Mouse (Mus musculus): Measurements from ENCODE around the gene Lrrc25. TPM values are rescaled to one million over a fixed set of nuclear protein-coding genes. Genes with fewer than 3 reads are reported as not detected.
A peak's percentile ranks its signal among the peaks of the same experiment; 100 is the strongest.

Lrrc25 gene
- total RNA-seq, 1 experiment, result 0.13 TPM

GRCm38 (mm10) chr8:70627041-70627440, 11.1 kb downstream of the Lrrc25 start:
- TF ChIP-seq HCFC1 (IDR thresholded peaks at IDR 0.05; ENCODE audit: borderline replicate concordance, insufficient read depth, low read length) (no peak), MAFK (IDR thresholded peaks at IDR 0.05; ENCODE audit: insufficient read depth, low read depth, low read length) (no peak), ZNF384 (IDR thresholded peaks at IDR 0.05; ENCODE audit: low read depth, low read length) (no peak), CHD2 (IDR thresholded peaks at IDR 0.05; ENCODE audit: low read depth, low read length) (no peak), ZC3H11A (IDR thresholded peaks at IDR 0.05; ENCODE audit: borderline replicate concordance, low read depth, low read length) (no peak)
- H3K4me3 ChIP-seq (ENCODE audit: insufficient read depth in 1 of 2, low read depth in 1 of 2, low read length in 2 of 2, poor library complexity in 1 of 2, severe bottlenecking in 1 of 2), result no peak overlapping the region
- H3K36me3 ChIP-seq (ENCODE audit: control insufficient read depth, insufficient read depth, low read length, poor library complexity, severe bottlenecking), result no peaks in the 10 kb centered on the region; the same call in 1 of the 2 replicates
- DNase-seq (ENCODE audit: low read depth, low spot score), result no peak
- H3K27ac ChIP-seq (ENCODE audit: insufficient read depth, low read depth, low read length, poor library complexity, severe bottlenecking), result no peak overlapping the region
- in situ Hi-C loops (cut with MboI; ENCODE audit: low sequenced_read_pairs in 2 of 2, unreplicated experiment in 2 of 2), result no loop called here
- H3K4me1 ChIP-seq (ENCODE audit: control insufficient read depth in 2 of 2, insufficient read depth in 2 of 2, low read length in 2 of 2, poor library complexity in 1 of 2), result peaks cover 0 to 9% of the 10 kb centered on the region in 2 experiments; a peak in 2 of 4 replicates
- H3K9me3 ChIP-seq (ENCODE audit: control insufficient read depth, insufficient read depth, low read depth, low read length), result no peaks in the 10 kb centered on the region
- H3K9ac ChIP-seq (ENCODE audit: insufficient read depth, low read depth, low read length, poor library complexity, severe bottlenecking), result no peak overlapping the region

GRCm38 (mm10) chr8:70628986-70629490, 13.1 kb downstream of the Lrrc25 start:
- Histone ChIP-seq H3K4me3 (ENCODE audit: insufficient read depth in 1 of 2, low read depth in 1 of 2, low read length in 2 of 2, poor library complexity in 1 of 2, severe bottlenecking in 1 of 2) (no peak overlapping the region), H3K36me3 (ENCODE audit: control insufficient read depth, insufficient read depth, low read length, poor library complexity, severe bottlenecking) (no peaks in the 10 kb centered on the region; the same call in 1 of the 2 replicates), H3K9me3 (ENCODE audit: control insufficient read depth, insufficient read depth, low read depth, low read length) (no peaks in the 10 kb centered on the region), H3K9ac (ENCODE audit: insufficient read depth, low read depth, low read length, poor library complexity, severe bottlenecking) (no peak overlapping the region), H3K27ac (ENCODE audit: insufficient read depth, low read depth, low read length, poor library complexity, severe bottlenecking) (no peak overlapping the region), H3K4me1 (ENCODE audit: control insufficient read depth in 2 of 2, insufficient read depth in 2 of 2, low read length in 2 of 2, poor library complexity in 1 of 2) (peaks cover 0 to 12% of the 10 kb centered on the region in 2 experiments; a peak in 2 of 4 replicates)
- TF ChIP-seq ZNF384 (IDR thresholded peaks at IDR 0.05; ENCODE audit: low read depth, low read length) (no peak), ZC3H11A (IDR thresholded peaks at IDR 0.05; ENCODE audit: borderline replicate concordance, low read depth, low read length) (no peak)
- no peak for DNase-seq (ENCODE audit: low read depth, low spot score)
- in situ Hi-C loops (cut with MboI; ENCODE audit: low sequenced_read_pairs in 2 of 2, unreplicated experiment in 2 of 2), result no loop called here

- H3K9ac ChIP-seq (ENCODE audit: insufficient read depth, low read depth, low read length, poor library complexity, severe bottlenecking), result peak overlapping the region; percentile 64
- no peaks in the 10 kb centered on the region for H3K9me3 ChIP-seq (ENCODE audit: control insufficient read depth, insufficient read depth, low read depth, low read length)
- peak; percentile 83 for DNase-seq (ENCODE audit: low read depth, low spot score)
- peaks cover 0 to 12% of the 10 kb centered on the region in 2 experiments; a peak in 2 of 4 replicates for H3K4me1 ChIP-seq (ENCODE audit: control insufficient read depth in 2 of 2, insufficient read depth in 2 of 2, low read length in 2 of 2, poor library complexity in 1 of 2)
- peak overlapping the region; percentile 40; the same call in 1 of the 2 replicates for H3K27ac ChIP-seq (ENCODE audit: insufficient read depth, low read depth, low read length, poor library complexity, severe bottlenecking)
- H3K4me3 ChIP-seq (ENCODE audit: insufficient read depth in 1 of 2, low read depth in 1 of 2, low read length in 2 of 2, poor library complexity in 1 of 2, severe bottlenecking in 1 of 2), result peak overlapping the region; percentile 37 to 51
- in situ Hi-C loops (cut with MboI; ENCODE audit: low sequenced_read_pairs in 2 of 2, unreplicated experiment in 2 of 2), result no loop called here
- no peak for TF ChIP-seq CHD2 (IDR thresholded peaks at IDR 0.05; ENCODE audit: low read depth, low read length)
- no peak for TF ChIP-seq ZC3H11A (IDR thresholded peaks at IDR 0.05; ENCODE audit: borderline replicate concordance, low read depth, low read length)
- peak; percentile 66; the same call in 1 of the 2 replicates for TF ChIP-seq HCFC1 (IDR thresholded peaks at IDR 0.05; ENCODE audit: borderline replicate concordance, insufficient read depth, low read length)
- TF ChIP-seq MAFK (IDR thresholded peaks at IDR 0.05; ENCODE audit: insufficient read depth, low read depth, low read length), result no peak
- TF ChIP-seq ZNF384 (IDR thresholded peaks at IDR 0.05; ENCODE audit: low read depth, low read length), result 0 out of 2 replicates have a peak, but pooled peaks have one; percentile 60
- H3K36me3 ChIP-seq (ENCODE audit: control insufficient read depth, insufficient read depth, low read length, poor library complexity, severe bottlenecking), result no peaks in the 10 kb centered on the region; the same call in 1 of the 2 replicates
Observed at GRCm38 (mm10) chr8:70629574-70630531, 13.9 kb downstream of the Lrrc25 start.

- Histone ChIP-seq H3K27ac (ENCODE audit: insufficient read depth, low read depth, low read length, poor library complexity, severe bottlenecking) (peak overlapping the region; percentile 77), H3K4me3 (ENCODE audit: insufficient read depth in 1 of 2, low read depth in 1 of 2, low read length in 2 of 2, poor library complexity in 1 of 2, severe bottlenecking in 1 of 2) (peak overlapping the region; percentile 61 to 62), H3K36me3 (ENCODE audit: control insufficient read depth, insufficient read depth, low read length, poor library complexity, severe bottlenecking) (no peaks in the 10 kb centered on the region; the same call in 1 of the 2 replicates), H3K9me3 (ENCODE audit: control insufficient read depth, insufficient read depth, low read depth, low read length) (no peaks in the 10 kb centered on the region), H3K4me1 (ENCODE audit: control insufficient read depth in 2 of 2, insufficient read depth in 2 of 2, low read length in 2 of 2, poor library complexity in 1 of 2) (peaks cover 0 to 14% of the 10 kb centered on the region in 2 experiments; a peak in 2 of 4 replicates), H3K9ac (ENCODE audit: insufficient read depth, low read depth, low read length, poor library complexity, severe bottlenecking) (peak overlapping the region; percentile 70)
- in situ Hi-C loops (cut with MboI; ENCODE audit: low sequenced_read_pairs in 2 of 2, unreplicated experiment in 2 of 2), result no loop called here
- DNase-seq (ENCODE audit: low read depth, low spot score), result peak; percentile 84
- TF ChIP-seq ZNF384 (IDR thresholded peaks at IDR 0.05; ENCODE audit: low read depth, low read length) (no peak), CHD2 (IDR thresholded peaks at IDR 0.05; ENCODE audit: low read depth, low read length) (no peak), MAFK (IDR thresholded peaks at IDR 0.05; ENCODE audit: insufficient read depth, low read depth, low read length) (no peak), HCFC1 (IDR thresholded peaks at IDR 0.05; ENCODE audit: borderline replicate concordance, insufficient read depth, low read length) (no peak), ZC3H11A (IDR thresholded peaks at IDR 0.05; ENCODE audit: borderline replicate concordance, low read depth, low read length) (no peak)
Observed at GRCm38 (mm10) chr8:70630532-70631381, 14.8 kb downstream of the Lrrc25 start.

Data from ES-E14 (cell line).